Mouse (Mus musculus): ENCODE data around the gene Tac4. TPM values are rescaled to one million over a fixed set of nuclear protein-coding genes. Genes with fewer than 3 reads are reported as not detected.

Tac4 gene
- total RNA-seq, 2 experiments from 2014 or later: not detected

- DNase-seq: peak; percentile 94 to 95
- intact Hi-C loops (cut with DNase I): loop anchor here (2.0 kb wide), 1 partner anchor 75 kb away; the partner anchor contains the start of gene Slc35b1
Measured at GRCm38 (mm10) chr11:95310007-95310647, 48.8 kb downstream of the Tac4 start, which contains the start of gene Kat7. TSS of gene Kat7 (minus strand) at chr11:95310246.

GRCm38 (mm10) chr11:95310648-95311424 is 49.5 kb downstream of the Tac4 start:
- DNase-seq: peak in 1 of 2 experiments; percentile 30
- intact Hi-C loops (cut with DNase I): loop anchor here (2.0 kb wide), 1 partner anchor 74 kb away; the partner anchor contains the start of gene Slc35b1

GRCm38 (mm10) chr11:95311425-95311807 is 50.1 kb downstream of the Tac4 start:
- no peak for DNase-seq
- intact Hi-C loops (cut with DNase I): loop anchor here (2.0 kb wide), 1 partner anchor 73 kb away; the partner anchor contains the start of gene Slc35b1

GRCm38 (mm10) chr11:95315215-95315955 is 54.1 kb downstream of the Tac4 start:
- intact Hi-C loops (cut with DNase I): no loop called here
- no peak for DNase-seq

GRCm38 (mm10) chr11:95318116-95318515 is 56.8 kb downstream of the Tac4 start:
- intact Hi-C loops (cut with DNase I): loop anchor here (2.0 kb wide), 1 partner anchor 203 kb away; no protein-coding TSS in a partner anchor
- no peak for DNase-seq

Other genes with a start within 250 kb of the Tac4 start
- 100 to 1,000 TPM; 439 to 481 TPM for gene Pdk2, start 220.2 kb upstream of the Tac4 start, total RNA-seq (2021)
- gene Itga3, start 184.7 kb upstream of the Tac4 start, total RNA-seq (2021): 10 to 100 TPM; 11.2 to 11.4 TPM
- not detected for gene Dlx3, start 141.4 kb upstream of the Tac4 start, total RNA-seq (2021)
- gene Dlx4, start 115.3 kb upstream of the Tac4 start, total RNA-seq (2021): not detected
- 10 to 100 TPM; 27.5 to 32.3 TPM for gene Kat7, start 48.7 kb downstream of the Tac4 start, total RNA-seq (2021)
- gene Fam117a, start 75.5 kb downstream of the Tac4 start, total RNA-seq (2021): 10 to 100 TPM in 1 of 2 experiments, 1 to 10 TPM in 1; 7.0 to 10.3 TPM
- gene Slc35b1, start 123.2 kb downstream of the Tac4 start, total RNA-seq (2021): 10 to 100 TPM; 35.7 to 37.6 TPM
- gene Spop, start 152.6 kb downstream of the Tac4 start, total RNA-seq (2021): 100 to 1,000 TPM; 175 to 193 TPM

All from heart, postnatal 36 days (tissue).